Mouse (Mus musculus) B cell, adult 67 days (primary cell): ENCODE measurements around the gene Tbx15. TPM values are rescaled to one million over a fixed set of nuclear protein-coding genes. Genes with fewer than 3 reads are reported as not detected.

Experiments used
- total RNA-seq, 2 experiments: library from RNA; stranded (reverse); gene quantifications; 4 replicates each; pipeline ENCODE4 v1.2.4; 2023

The Tbx15 gene
- not detected for total RNA-seq

DNA sequence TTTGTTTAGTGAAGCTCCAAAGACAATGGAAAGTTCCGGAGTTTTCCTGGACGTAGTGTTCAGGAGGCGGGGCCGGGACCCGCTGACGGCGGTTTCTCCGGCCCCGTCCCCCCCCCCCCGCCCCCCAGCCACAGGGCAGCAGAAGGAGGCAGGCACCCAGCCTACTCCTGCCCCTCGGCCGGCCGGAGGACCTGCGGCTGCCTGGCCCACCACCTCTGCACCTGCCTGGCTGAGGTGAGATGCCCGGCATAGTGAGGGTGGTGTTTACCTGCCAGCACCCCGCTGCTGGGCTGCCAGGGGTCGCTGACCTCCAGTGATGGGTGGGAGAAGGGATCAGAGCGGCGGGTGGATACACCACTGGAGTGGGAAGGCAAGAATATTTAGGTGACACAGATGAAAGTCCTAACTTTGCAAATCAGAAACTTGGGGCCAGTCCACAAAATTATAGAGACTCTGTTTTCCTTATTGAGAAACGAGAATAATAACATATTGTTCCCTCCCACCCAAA, at the start of gene Tbx15:
Gene Tbx15 (plus strand): TSS at position 169 of the 508 bp plus-strand sequence.

Other genes starting within 250 kb of the Tbx15 start
- gene Wars2, start 99.3 kb upstream of the Tbx15 start, total RNA-seq: 10 to 100 TPM in 1 of 2 experiments, 1 to 10 TPM in 1; 9.3 to 11.8 TPM